Mouse (Mus musculus): Measurements from ENCODE around the gene Ksr1.

Ksr1 gene

DNA sequence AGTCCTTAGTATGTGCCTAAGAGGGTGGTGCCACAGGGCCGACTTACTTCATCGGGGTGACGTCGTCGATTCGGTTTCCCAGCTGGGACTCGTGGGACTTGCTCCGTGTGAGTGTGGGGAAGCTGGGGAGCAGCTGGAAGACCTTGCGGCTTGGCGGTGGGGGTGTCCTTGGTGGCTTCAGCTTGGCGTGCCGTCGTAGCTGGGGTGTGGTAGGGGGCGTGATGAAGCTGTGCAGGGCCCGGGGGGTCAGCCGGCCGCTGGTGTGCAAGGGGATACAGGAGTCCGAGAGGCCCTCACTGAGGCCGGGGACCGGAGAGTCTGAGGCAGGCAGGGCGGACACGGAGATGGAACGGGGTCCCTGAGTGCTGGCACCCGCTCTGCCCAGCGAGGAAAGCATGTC lies 101.4 kb downstream of the Ksr1 start:
- no peak for DNase-seq (ENCODE audit: low read depth, low spot score)

DNA sequence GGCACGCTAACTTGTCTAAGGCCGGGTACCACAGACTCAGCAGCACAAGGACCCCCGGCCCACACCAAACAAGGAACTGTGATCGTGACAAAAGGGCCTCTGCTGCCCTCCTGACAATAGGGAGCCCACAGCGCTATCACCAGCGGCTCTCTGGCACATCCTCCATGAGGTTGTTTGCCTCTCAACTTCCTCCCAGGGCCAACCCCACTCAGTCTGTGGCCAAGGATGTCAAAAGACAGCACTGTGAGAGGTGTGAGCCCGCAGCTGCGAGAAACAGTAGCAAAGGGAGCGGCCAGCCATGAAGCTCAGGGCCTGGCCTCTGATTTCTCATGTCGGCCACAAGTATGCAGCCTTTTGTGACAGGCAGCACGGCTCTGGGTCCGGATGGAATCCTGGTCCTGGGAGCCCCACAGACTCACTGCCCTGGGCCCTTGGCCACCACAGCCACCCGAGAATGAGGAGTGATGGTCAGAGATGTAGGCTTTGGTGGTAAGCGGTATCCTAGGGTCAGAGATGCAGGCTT lies 104.2 kb downstream of the Ksr1 start:
- no peak for DNase-seq (ENCODE audit: low read depth, low spot score)

GRCm38 (mm10) chr11:79039488-79039887 lies 106.7 kb downstream of the Ksr1 start:
- DNase-seq (ENCODE audit: low read depth, low spot score) = peak; percentile 80

DNA sequence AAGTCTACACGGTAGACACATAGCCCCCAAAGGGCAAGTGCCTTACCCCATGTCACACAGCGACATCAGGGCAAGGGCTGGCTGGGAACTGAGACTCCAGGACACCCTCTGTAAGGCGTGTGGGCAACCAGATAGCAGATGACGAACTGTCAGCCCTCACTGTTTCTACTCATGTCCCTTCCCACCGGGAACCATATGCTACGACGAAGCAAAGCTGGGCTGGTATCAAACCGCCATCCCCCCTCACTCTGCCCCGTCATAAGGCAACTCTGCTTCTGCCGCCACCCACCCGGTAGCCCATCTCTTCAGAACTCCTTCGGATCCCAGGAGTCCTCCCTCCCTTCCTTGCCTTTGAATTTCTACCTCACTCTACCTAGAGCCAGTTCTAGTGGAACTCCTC lies 108.7 kb downstream of the Ksr1 start:
- DNase-seq (ENCODE audit: low read depth, low spot score) = no peak

DNA sequence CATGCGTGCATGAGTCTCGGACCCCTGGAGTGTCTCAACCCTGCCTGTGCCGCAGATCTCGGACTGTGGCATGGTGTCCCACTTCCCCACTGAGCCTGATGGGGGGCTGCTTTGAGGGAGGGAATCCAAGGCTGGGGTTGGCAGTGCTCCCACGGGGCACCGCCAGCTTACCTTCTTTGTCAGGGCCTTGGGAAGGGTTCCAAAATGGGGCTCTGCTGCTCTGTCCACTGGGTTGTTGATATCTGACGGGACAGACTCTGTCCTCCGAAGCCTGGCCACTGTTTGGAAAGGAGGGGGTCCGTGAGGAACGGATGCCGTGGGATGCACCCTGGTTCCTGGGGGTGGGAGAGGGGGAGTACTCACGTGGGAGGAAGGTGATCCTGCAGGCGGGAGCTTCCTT lies 109.9 kb downstream of the Ksr1 start:
- no peak for DNase-seq (ENCODE audit: low read depth, low spot score)

GRCm38 (mm10) chr11:79033636-79034035 lies 112.6 kb downstream of the Ksr1 start:
- no peak for DNase-seq (ENCODE audit: low read depth, low spot score)

DNA sequence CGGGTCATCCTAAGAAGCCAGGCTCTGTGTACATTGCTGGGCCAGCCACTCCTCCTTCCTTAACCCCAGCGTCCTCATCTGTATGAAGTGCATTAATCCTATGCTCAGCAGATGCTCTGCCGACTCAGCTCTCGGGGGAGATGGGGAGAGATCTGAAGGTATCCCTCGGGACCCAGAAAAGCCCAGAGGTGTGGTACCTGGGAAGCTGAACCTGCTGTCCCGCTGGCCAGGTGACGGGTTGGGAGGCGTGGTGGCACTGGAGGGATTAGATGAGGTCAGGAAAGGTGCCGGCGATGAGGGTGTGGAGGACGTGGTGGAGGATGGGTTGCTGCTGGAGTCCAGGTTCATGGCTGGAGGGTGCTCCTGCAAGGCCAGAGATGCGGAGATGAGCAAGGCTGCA lies 113.2 kb downstream of the Ksr1 start:
- no peak for DNase-seq (ENCODE audit: low read depth, low spot score)

DNA sequence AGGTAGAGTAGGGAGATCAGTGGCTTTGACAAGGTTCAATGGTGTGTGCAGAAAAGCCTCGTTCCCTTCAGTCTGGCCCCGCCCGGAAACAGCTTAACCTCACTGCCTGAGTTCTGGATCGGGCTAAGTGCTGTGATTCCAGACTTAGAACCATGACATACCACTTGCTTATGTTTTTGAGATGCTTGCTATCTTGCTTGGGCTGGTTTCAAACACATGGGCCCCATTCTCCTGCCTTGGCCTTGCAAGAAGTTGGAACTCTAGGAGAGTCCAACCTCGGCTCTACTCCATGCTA lies 114.8 kb downstream of the Ksr1 start:
- DNase-seq (ENCODE audit: low read depth, low spot score) = no peak

- peak; percentile 73 for DNase-seq (ENCODE audit: low read depth, low spot score)
Measured at GRCm38 (mm10) chr11:79030570-79031451, 115.4 kb downstream of the Ksr1 start.

GRCm38 (mm10) chr11:79023751-79024150 lies 122.5 kb downstream of the Ksr1 start:
- DNase-seq (ENCODE audit: low read depth, low spot score) = no peak

GRCm38 (mm10) chr11:79023342-79023741 lies 122.9 kb downstream of the Ksr1 start:
- peak; percentile 46 for DNase-seq (ENCODE audit: low read depth, low spot score)

DNA sequence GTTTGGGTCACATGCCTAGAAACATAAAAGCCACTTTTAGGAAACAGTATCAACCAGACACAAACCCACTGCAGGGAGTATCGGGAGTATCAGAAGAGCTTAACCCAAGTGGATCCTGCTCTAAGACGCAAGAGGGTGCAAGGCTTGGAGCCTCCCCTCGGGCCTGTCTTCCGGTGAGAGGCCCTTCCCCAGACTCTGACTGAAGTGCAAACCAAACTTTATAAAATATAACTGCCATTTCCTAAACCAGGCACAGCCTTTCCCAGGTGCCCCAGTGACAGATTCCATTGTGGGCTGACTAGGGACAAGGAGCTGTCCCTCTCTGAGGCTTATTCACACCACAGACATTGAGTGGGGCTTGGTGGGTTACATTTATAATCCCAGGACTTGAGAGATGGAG lies 123.4 kb downstream of the Ksr1 start:
- no peak for DNase-seq (ENCODE audit: low read depth, low spot score)

DNA sequence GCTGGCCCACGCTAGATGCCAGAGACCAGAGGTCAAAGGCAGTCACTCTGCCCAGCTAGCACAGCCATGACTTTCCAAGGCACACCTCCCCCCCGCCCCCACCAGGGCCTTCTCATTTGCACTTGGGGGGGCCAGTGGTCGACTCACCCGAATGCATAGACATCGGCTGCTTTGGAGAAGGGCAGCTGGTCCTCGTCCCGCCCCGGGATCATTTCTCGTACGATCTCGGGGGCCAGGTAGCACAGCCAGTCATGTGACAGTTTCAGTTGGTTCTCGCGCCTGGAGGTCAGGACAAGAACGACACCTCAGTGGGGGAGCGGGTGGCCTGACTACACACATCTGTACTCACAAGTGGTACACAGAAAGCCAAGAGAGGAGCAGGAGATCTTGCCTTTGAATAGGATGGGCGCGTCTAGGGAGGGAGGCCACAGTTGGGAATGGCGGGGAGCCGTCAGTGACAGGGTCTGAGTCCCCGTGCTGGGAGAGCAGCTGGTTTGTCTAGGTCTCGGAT lies 125.6 kb downstream of the Ksr1 start:
- no peak for DNase-seq (ENCODE audit: low read depth, low spot score)

DNA sequence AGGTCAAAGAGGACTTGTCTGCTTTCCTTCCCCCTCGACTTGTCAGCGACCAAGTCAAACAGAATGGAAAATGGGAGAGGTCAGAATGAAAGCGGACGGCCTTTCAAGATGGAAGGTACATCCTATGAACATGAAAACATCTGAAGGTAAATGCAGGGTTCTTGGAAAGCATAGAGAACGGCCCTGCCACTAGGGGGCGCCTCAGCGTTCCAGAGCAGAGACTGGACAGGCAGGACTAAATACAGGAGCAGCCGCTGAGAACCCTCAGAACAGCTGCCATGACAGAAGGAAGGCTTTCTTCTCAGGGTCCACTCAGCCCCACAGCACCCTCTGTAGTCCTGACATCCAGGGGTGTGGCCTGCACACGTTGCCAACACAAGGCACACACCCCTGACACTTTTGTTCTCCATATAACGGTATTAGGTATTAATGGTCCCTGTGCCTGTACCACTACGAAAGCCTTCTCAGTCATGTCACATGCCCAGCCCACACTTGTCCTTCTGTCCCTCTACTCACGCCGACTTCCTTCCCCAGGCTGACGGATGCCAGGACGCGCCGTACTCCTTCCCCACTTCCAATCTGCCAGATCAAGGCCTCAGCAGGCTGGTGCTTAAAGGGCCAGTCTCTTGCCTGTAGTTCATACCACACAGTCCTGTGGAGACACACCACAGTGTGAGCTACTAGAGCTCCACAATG lies 126.2 kb downstream of the Ksr1 start:
- DNase-seq (ENCODE audit: low read depth, low spot score) = no peak

GRCm38 (mm10) chr11:79018954-79019704 lies 127.1 kb downstream of the Ksr1 start:
- peak; percentile 62 for DNase-seq (ENCODE audit: low read depth, low spot score)

GRCm38 (mm10) chr11:79017161-79017606 lies 129.0 kb downstream of the Ksr1 start:
- DNase-seq (ENCODE audit: low read depth, low spot score) = no peak

- peak; percentile 75 for DNase-seq (ENCODE audit: low read depth, low spot score)
Measured at GRCm38 (mm10) chr11:79016236-79016635, 130.0 kb downstream of the Ksr1 start.

GRCm38 (mm10) chr11:79015660-79016215 lies 130.5 kb downstream of the Ksr1 start:
- DNase-seq (ENCODE audit: low read depth, low spot score) = no peak

DNA sequence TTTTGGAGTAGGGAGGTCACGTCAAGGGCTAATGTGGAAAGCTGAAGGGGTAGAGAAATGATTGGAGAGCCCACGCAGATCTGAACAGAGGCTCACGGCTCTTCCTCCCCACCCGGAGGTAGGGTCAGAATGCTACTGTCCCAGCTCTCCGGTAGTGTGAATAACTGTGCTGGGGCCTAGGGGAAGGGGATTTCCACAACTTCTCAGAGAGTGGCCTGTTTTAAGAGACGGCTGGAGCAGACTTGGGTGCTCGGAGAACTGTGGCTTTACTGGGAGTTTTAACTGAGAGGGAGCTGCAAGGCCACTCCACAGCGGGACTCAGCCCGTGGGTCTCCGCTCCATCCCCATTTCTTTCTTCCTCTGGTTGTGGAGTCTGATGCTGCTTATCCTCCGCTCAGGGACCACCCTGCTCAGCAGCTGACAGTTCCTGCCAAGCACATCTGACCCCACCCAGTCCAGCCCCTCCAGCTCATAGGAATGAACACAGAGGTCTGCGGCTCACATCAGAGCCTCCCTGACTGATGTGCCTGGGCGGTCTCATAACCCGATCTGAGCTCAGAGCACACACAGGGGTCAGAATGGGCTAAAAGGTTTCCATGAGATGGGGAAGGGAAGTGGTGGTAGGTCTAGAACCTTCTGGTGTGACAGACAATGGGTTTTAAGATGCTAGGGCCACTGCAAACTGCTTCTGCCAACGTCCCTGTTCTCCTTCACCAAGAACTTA lies 131.4 kb downstream of the Ksr1 start:
- DNase-seq (ENCODE audit: low read depth, low spot score) = no peak

DNA sequence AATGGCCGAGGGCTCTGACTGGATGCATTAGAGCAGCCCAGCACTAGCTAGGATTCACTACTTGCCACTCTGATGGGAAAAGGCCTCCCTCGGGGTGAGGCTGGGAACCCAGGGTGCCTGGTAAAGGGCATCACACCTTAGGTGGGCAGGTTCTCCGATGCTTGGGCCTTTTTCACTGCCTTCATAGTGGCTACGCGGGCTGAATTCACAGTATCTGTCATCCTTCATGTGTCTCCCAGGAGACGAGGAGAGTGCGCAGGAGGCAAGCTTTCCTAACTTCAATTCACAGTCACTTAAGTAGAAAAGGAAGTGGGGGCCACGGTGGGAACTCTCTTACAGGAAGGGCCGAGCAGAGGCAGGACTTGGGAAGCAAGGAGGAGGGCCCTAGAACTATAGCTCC lies 132.4 kb downstream of the Ksr1 start:
- DNase-seq (ENCODE audit: low read depth, low spot score) = no peak

DNA sequence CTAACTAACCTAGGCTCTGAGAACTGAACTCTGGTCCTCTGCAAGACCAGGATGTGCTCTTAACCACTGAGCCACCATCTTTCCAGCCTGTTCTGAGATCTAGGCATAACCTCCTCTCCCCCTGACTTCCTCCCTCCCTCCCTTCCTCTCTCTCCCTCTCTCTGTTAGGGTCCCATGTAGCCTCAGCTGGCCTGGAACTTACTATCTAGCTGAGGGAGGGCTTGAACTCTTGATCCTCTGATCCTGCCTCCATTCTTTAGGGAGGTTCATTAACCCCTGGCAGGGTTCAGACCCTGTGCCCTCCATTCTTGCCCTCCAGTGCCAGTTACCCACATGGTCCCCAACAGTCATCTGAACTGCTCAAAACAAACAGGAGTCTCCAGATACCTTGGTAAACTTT lies 133.2 kb downstream of the Ksr1 start:
- no peak for DNase-seq (ENCODE audit: low read depth, low spot score)

All from skeletal muscle tissue, adult 2 months (tissue).